Mouse (Mus musculus) kidney, adult 11 months (tissue): ENCODE data around the gene Spint2.

Experiments
- DNase-seq: peaks from one replicate; pipeline ENCODE4 v3.0.0; 2022

Gene Spint2

GRCm38 (mm10) chr7:29279261-29279660, 2.5 kb downstream of the Spint2 start:
- DNase-seq: no peak

- no peak for DNase-seq
These were observed 4.2 kb downstream of the Spint2 start for GRCm38 (mm10) chr7:29277510-29277909.

DNA sequence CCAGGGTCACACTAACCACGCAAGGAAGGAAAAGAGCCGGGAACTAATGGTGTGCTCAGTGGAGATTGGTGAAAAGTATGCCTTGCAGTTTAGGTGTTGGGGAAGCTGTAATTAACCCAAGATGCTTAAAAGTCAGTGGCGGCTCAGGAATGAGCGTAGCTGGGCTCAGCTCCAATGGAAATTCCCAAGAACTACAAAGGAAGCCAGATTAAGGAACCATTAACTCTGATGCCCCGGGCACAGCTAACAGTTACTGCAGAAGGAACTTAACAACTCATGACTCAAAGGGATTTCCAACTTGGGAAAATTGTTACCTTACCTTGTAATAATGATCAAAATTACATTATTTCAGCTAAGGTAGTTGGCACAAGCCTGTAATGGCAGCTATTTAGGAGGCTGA, 5.0 kb downstream of the Spint2 start:
- DNase-seq: peak; percentile 81

GRCm38 (mm10) chr7:29271687-29272465, 9.8 kb downstream of the Spint2 start:
- DNase-seq: peak; percentile 40

- no peak for DNase-seq
These were observed 11.3 kb downstream of the Spint2 start for GRCm38 (mm10) chr7:29270445-29270844.

DNA sequence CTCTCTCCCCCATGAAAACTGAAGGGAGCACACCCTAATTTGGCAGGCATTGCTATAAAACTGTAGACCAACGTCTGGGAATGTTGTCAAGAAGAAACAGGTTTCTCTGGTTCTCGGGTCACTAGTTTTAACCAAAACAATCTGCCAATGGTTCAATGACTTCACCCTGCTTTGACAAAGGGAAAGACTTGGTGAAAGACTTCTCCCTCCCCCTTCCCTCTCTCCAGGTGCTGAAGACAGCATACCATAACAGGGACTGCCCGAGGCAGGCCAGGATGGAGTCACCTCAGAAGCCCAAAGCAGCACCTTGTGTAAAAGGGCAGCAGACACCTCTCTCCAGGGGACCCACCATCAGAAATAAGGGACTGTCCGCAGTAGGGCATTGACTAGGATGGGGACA, 14.8 kb downstream of the Spint2 start:
- peak; percentile 74 for DNase-seq

- no peak for DNase-seq
These were observed 16.1 kb downstream of the Spint2 start for GRCm38 (mm10) chr7:29265636-29266035.

DNA sequence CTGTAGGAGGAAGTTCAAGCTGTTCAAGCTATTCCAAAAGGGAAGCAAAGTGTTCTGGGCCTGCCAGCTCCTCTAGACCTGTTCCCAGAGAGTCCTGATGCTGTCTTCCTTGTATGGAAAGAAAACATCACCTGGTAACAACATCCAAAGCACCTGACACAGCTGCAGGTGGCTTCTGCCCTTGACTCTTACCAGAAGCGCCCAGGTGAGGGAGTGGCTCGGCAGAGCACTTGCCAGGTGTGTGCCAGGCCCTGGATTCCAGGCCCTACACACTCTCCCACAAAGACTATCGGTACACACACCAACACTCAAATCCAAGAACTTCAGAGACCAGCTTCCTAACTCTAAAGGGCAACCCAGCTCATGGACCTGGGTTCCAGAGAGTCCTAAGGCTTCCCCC, 17.9 kb downstream of the Spint2 start:
- DNase-seq: no peak

DNA sequence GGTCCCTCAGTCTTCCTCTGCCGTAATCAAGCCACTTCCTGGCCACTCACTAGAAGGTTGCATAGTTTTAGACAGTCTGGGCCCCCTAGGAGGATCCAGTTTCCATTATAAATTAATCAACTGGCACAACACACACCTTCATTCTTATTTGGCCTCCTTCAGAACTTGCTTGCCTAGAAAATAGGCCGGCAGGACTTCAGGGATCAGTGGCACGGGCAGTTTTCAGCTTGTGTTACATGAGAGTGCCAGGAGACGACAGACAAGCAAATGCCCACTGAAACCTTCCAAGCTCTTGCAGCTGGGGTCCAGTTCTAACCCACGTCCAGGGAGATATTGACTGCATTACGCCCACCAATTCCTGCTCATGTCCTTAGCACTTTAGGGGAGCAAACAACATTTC, 19.6 kb downstream of the Spint2 start:
- DNase-seq: peak; percentile 70

DNA sequence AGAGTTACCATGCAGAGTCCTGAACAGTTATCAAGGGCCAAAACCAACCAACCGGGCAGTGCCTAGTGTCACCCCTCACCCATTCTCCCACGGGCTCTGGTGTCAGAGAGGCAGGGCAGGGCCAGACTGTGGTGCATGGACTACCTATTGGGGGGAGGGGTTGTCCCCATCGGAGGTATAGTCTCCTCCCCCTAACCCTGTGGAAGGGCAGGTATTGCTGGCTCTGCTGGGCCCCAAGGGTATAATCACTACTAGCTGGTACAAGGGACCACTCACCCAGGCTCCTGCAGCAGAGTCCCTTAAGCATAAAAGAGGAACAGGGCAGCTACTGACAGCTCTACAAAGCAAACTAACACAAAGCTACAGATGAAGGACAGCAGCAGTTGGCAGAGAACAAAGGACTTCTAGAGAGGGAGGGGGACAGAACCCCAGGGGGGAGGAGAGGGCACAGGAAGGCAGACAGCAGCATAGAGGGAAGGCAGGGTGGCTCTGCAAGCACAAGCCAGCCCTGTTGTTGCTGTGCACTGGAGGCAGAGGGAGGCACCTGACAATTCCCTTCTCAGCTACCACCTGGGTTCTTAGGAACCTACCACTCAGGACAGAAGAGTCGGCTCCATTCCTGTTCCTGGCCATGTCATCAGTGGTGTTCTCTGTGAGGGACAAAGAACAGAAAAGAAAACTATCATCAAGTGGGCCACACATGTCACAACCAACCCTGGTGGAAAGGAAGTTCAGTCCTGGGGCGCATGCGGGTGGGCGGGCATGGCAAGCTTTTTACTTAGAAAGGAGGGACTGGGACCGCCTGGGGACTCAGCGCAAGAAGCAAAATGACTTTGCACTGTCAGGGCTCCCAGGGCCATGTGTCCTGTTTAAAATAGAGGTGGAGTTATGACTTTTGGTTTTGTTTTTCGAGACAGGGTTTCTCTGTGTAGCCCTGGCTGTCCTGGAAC, 21.7 kb downstream of the Spint2 start:
- DNase-seq: no peak

DNA sequence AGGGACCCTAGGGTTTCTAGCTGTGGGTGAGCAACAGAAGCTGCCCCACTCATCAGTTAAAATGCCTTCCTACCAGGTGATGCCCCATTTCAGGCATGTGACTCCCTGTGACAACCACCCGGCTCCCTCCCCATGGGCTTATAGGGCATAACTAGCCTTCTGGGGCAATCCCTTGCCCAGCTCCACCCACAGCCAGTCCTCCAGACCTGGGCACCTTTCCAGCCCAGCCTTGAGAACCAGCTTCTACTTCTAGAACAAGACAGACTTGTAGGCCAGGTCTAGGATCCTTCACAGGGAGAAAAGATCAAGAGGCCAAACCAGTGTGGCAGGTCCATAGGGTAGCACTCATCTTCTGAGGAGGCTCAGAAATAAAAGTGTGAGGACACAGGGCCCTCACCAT, 24.3 kb downstream of the Spint2 start:
- peak; percentile 88 for DNase-seq

DNA sequence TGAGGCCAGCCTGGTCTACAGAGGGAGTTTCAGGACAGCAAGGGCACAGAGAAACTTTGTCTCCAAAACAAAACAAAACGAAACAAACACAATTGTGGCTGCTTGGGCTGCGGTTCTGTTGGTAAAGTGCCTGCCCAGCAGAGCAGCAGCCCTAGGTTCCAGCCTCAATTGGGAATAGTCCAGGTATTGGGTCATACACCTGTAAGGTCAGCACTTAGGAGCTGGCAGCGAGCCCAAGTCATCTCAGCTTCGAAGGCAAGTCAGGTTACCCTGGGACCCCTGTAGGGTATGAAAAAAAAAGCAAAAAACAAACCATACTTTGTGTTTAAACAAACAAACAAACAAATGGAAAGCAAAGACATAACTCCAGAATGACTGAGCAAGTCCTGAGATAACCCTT, 25.8 kb downstream of the Spint2 start:
- no peak for DNase-seq

DNA sequence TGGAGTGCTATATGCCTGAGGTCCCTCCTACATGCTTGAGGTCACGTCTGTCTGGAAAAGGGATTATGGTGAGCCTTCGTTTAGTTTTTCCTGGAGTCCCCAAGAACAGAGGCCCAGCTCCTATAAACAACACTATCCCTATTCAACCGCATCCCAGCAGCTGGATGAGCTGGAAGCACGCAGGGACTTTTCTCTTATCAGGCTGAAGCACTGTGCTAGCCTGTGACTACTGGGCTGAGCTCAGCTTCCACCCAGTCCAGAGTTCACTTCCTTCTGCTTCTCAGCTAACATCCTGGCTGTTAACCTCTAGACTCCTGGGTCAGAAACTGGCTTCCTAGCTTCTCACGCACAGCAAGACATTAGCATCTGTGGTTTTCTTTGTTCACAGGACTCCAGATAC, 27.9 kb downstream of the Spint2 start:
- DNase-seq: peak; percentile 64

GRCm38 (mm10) chr7:29251166-29251565, 30.5 kb downstream of the Spint2 start:
- no peak for DNase-seq

GRCm38 (mm10) chr7:29248261-29248841, 33.4 kb downstream of the Spint2 start, which contains the start of gene 2200002D01Rik:
2200002D01Rik (minus strand) TSS chr7:29248466.
- DNase-seq: peak; percentile 71

GRCm38 (mm10) chr7:29247706-29248105, 34.0 kb downstream of the Spint2 start:
- DNase-seq: no peak

GRCm38 (mm10) chr7:29247314-29247700, 34.4 kb downstream of the Spint2 start:
- peak; percentile 72 for DNase-seq

DNA sequence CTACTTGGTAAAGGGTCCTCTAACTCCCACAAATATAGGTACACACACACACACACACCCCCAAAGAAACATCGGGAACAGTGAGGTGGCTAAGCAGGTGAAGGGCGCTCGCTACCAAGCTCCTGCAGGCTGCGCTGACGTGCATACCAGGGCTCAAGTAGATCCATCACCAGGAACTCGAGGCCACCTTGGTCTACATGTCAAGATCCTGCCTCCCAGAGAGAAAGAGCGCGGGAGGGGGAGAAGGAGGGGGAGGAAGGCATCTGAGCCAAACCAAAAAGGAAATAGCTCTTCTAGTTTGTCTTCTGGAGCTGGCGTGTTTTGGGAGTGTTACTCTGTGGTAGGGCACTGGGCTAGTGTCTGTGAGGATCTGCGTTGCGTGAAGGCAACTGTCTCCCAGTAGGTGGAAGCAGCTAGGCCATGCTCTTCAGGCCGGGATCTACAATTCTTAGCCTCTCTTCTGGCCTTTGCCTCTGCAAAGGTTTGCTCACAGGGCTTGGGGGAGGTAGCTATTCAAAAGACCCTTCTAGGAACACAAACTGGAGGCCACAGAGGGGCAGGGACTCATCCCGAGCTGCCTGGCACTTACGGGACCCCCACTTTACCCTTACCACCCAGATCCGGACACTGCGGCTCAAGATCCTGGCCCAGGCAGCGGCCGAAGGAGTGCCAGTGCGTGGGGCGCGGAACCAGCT, 34.9 kb downstream of the Spint2 start:
- DNase-seq: no peak

GRCm38 (mm10) chr7:29246015-29246414, 35.7 kb downstream of the Spint2 start:
- DNase-seq: no peak

DNA sequence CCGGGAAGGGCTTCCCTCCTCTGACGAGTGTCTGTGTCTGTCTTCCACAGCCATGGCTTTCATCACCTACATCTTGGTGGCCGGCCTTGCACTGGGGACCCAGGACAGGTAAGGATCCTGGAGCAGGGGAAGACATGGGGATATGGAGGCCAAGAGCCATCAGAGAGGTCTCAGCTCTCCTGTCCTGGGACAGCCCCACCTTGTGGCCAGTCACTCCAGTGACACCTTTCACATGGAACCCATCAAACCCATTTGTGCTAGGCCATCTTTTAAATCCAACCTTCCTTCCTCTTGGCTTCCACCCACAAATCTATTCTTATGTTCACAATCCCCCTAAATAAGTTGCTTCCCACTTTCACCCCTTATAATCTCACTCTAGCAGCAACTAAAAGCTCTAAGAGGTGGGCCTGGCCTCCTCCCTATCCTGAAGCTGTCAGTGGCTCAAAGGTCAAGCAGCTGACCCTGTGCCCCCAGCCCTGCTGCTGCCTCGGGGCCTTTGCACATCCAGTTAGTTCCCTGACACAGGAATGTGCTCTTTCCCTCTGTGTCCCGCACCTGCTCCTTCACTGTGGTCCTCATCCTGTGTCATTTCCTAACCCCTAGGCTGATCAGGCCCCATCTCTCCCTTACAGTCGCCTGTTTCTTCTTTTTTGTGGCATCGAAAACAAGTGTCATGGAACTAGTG, 36.8 kb downstream of the Spint2 start:
- DNase-seq: no peak

- peak; percentile 99 for DNase-seq
These were observed 43.4 kb downstream of the Spint2 start, which contains the start of gene Yif1b for GRCm38 (mm10) chr7:29238019-29238967. Yif1b (plus strand) TSS chr7:29238329.
